Mouse (Mus musculus) cerebellum, adult 2 months (tissue): ENCODE data around the gene Ttc39b.

Source experiments
- CTCF ChIP-seq: fragments of 200-500 bp; IDR thresholded peaks from 2 replicates; pipeline ENCODE4 v1.5.1; 2011; ENCODE audit warnings: low read depth, mild to moderate bottlenecking, control low read depth, low read length, moderate library complexity, borderline replicate concordance; ENCODE audit not compliant: insufficient read depth
- POLR2A ChIP-seq: fragments of 200-500 bp; IDR thresholded peaks from 2 replicates; pipeline ENCODE4 v1.6.1; 2011; ENCODE audit warnings: low read length, control low read depth, borderline replicate concordance; ENCODE audit not compliant: insufficient read depth

DNA sequence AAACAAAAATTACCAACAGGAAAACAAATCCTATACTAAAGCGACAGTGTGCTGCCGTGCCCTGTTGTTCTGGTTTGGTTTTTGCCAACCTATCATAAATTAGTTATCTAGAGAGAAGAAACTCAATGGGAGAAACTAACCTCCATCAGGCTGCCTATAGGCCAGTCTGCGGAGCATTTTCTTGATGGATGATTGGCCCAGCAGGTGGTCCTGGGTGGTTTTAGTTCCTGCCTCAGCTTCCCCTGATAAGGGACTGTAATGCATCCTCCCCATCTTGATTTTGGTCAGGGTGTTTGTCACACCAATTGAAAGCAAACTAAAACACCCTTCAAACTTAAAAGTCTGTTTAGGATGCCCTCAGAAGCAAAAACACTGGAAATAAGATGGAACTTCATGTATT, 65.8 kb downstream of the Ttc39b start:
- TF ChIP-seq POLR2A (no peak), CTCF (no peak)
